Mouse (Mus musculus) erythroblast, embryonic 14.5 days (primary cell): Measurements from ENCODE around the gene Hsfy2.

Experiments
- GATA1 ChIP-seq: IDR thresholded peaks from 2 replicates; pipeline ENCODE4 v1.6.1; 2012; ENCODE audit warnings: low read length, inconsistent platforms, mixed read lengths
- TAL1 ChIP-seq: IDR thresholded peaks from 3 replicates; pipeline ENCODE4 v1.6.1; 2012; ENCODE audit warnings: low read length, inconsistent platforms, mixed read lengths

DNA sequence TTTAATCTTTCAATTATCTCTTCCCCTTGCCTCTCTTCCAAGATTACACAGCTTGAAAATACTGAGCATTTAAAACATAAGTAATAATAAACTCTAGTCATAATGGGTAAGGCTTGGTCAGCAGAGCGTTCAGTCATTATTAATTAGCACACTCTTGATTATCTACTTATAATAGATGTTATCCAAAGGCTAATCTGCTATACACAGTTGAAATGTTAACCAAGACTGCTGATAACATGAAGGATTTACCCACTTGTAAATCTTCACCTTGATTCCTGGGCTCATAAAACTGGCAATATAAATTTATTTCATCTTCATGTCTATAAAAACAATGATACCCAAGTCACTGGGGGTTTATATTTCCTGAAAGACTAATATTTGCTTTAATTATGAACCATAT lies 24.9 kb downstream of the Hsfy2 start:
- no peak for TF ChIP-seq TAL1
- no peak for TF ChIP-seq GATA1
